Mouse (Mus musculus) intestine, postnatal 0 days (tissue): Measurements from ENCODE around the gene Hist1h2ae. TPM values are rescaled to one million over a fixed set of nuclear protein-coding genes. Genes with fewer than 3 reads are reported as not detected.
"Not testable (repeated sequence)": the region's sequence is repeated elsewhere in the genome, so short reads cannot be mapped to it uniquely, and the experiment has no call there.

Experiments
- ATAC-seq: fragments of 200-750 bp; cut with Nextera tagmentation; 2 replicates; pipeline ENCODE4 v1.8.0; 2017; ENCODE audit warnings: mild to moderate bottlenecking, moderate TSS enrichment, moderate library complexity
- H3K27ac ChIP-seq: fragments of 300-500 bp; sonication (generic); 2 replicates; pipeline ENCODE4 v1.5.1; 2014; ENCODE audit warnings: mild to moderate bottlenecking, low read depth, low read length, moderate library complexity
- H3K27me3 ChIP-seq: fragments of 300-500 bp; sonication (generic); replicated peaks from 2 replicates; pipeline ENCODE4 v1.6.1; 2014; ENCODE audit warnings: low read length, mixed read lengths; ENCODE audit not compliant: control insufficient read depth, insufficient read depth
- H3K36me3 ChIP-seq: fragments of 300-500 bp; sonication (generic); 2 replicates; pipeline ENCODE4 v1.6.1; 2014; ENCODE audit warnings: mild to moderate bottlenecking, moderate library complexity; ENCODE audit not compliant: control insufficient read depth, insufficient read depth
- H3K4me1 ChIP-seq: fragments of 300-500 bp; sonication (generic); replicated peaks from 2 replicates; pipeline ENCODE4 v1.6.1; 2014; ENCODE audit warnings: antibody characterized with exemption, low read length, mixed read lengths; ENCODE audit not compliant: control insufficient read depth, insufficient read depth
- H3K4me2 ChIP-seq: fragments of 300-500 bp; sonication (generic); replicated peaks from 2 replicates; pipeline ENCODE4 v1.6.1; 2014; ENCODE audit warnings: low read depth, mild to moderate bottlenecking, moderate library complexity
- H3K4me3 ChIP-seq: fragments of 300-500 bp; sonication (generic); 2 replicates; pipeline ENCODE4 v1.5.1; 2014; ENCODE audit warnings: low read depth, low read length
- H3K9ac ChIP-seq: fragments of 300-500 bp; sonication (generic); 2 replicates; pipeline ENCODE4 v1.6.1; 2014; ENCODE audit warnings: mild to moderate bottlenecking, low read depth, low read length
- H3K9me3 ChIP-seq: fragments of 300-500 bp; sonication (generic); 2 replicates; pipeline ENCODE4 v1.6.1; 2016; ENCODE audit warnings: mixed run types; ENCODE audit not compliant: control insufficient read depth
- CTCF ChIP-seq: sonication (generic); IDR thresholded peaks from 2 replicates; pipeline ENCODE4 v1.5.1; 2016; ENCODE audit warnings: low read depth, mild to moderate bottlenecking, control low read depth, antibody characterized with exemption, moderate library complexity
- WGBS: fragments of 180-500 bp; shearing (Covaris S2); extraction: QIAGEN DNeasy Blood & Tissue Kit; methylation state at CpG from one replicate; pipeline ENCODE4 v1.1.7; 2014; 5-methylcytosine and 5-hydroxymethylcytosine counted together
- polyA plus RNA-seq: library from polyadenylated mRNA; unstranded; fragments of >200 nt; fragmentation: Nextera tagmentation; extraction: Ambion mirVana; gene quantifications from 2 replicates; pipeline ENCODE4 v1.2.1, GENCODE M21; 2015

Hist1h2ae gene
- polyA plus RNA-seq, 1 experiment from 2014 or later: 24.0 TPM

DNA sequence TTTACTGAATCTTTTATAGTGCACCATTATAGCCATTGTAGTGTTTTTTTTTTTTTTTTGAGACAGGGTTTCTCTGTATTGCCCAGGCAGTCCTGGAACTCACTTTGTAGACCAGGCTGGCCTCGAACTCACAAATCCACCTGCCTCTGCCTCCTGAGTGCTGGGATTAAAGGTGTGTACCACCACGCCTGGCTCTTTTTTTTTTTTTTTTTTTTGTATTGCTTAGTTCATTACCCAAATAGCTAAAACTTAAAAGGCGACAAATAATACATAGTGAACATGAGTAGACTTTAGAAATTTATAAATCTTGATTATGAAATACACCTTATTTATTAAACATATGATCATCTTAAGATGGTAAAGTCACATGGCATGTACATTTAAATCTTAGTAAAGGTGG is 29.5 kb downstream of the Hist1h2ae start:
- Histone ChIP-seq H3K4me1 (no peaks in the 10 kb centered on the region; the same call in none of the 2 replicates), H3K4me2 (no peak overlapping the region), H3K27me3 (no peaks in the 10 kb centered on the region), H3K27ac (no peak overlapping the region), H3K9me3 (no peaks in the 10 kb centered on the region), H3K9ac (no peak overlapping the region), H3K36me3 (no peaks in the 10 kb centered on the region), H3K4me3 (no peak overlapping the region)
- 81% methylated on average over 3 of the region's 3 CpGs for WGBS
- ATAC-seq: no peak
- no peak for TF ChIP-seq CTCF

DNA sequence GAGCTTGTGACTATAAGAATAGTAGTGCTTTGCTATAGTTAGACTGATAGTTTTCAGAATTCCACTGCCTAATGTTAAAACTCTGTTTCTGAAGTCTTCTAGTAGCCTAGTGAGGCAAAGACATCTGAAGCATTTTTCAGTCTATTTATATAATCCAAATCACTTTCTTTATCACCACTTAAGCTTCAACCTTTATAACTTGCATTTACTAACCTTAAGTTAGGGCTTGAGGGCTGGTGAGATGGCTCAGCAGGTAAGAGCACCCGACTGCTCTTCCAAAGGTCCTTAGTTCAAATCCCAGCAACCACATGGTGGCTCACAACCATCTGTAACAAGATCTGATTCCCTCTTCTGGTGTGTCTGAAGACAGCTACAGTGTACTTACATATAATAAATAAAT is 31.2 kb downstream of the Hist1h2ae start:
- H3K9ac ChIP-seq, H3K4me3 ChIP-seq, H3K27me3 ChIP-seq, H3K9me3 ChIP-seq, ATAC-seq, H3K27ac ChIP-seq, H3K4me1 ChIP-seq, H3K36me3 ChIP-seq, H3K4me2 ChIP-seq: not testable (repeated sequence)
- 76% methylated on average over 1 of the region's 1 CpGs for WGBS

DNA sequence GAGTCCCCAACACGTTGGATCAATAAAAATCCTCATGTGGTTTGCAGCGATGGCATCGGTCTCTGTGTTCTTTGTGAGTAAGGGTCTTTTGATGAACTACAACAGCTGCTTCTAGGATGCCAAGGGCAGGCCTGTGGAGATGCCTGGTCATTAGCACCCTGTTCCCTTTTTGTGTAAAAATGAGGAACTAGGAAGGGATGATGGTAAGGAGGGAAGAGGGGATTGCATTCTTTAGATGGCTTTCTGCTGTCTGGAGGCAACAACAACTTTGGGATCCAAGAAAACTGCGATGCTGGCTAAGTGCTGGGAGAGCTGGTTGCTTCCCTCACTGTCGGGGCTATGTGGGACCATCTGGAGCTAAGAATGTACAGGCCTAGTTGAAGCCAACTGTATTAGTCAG is 32.8 kb downstream of the Hist1h2ae start:
- H3K4me1 ChIP-seq: peaks cover 3% of the 10 kb centered on the region
- no peaks in the 10 kb centered on the region for H3K36me3 ChIP-seq
- H3K27ac ChIP-seq: no peak overlapping the region
- WGBS: 67% methylated on average over 5 of the region's 5 CpGs
- H3K4me2 ChIP-seq: no peak overlapping the region
- no peaks in the 10 kb centered on the region for H3K27me3 ChIP-seq
- ATAC-seq: no peak
- TF ChIP-seq CTCF: no peak
- H3K4me3 ChIP-seq: no peak overlapping the region
- no peaks in the 10 kb centered on the region for H3K9me3 ChIP-seq
- H3K9ac ChIP-seq: no peak overlapping the region

DNA sequence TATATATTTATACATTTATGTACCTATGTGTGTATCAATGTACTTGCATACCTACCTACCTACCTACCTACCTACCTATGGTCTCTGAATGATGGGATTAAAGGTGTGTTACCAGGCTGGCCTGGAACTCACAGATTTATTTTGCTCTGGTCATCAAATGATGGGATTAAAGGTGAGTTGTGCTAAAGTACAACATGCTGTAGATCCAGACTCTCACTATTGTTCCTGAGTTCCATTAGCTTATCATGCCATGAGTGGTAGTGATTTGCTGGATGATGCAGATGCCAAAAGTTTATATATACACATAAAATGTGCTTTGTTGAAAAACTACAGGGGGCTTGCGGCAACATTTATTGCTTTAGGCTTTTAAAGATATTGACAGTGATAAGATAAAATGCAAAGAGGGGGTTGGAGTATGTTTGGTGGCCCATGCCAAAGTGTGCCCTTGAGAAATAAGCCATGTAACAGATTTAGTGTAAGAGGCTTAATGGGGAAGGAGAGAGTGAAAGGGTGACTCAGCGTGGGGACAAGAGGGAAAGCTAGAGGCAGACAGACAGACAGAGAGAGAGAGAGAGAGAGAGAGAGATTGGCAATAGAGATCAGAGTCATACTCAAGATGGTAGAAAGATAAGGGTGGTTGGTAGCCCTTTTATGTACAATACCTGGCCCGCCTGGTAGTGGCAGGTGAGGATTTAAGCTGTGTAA is 33.9 kb downstream of the Hist1h2ae start:
- no peak for ATAC-seq
- Histone ChIP-seq H3K4me3 (no peak overlapping the region), H3K9ac (no peak overlapping the region), H3K27ac (no peak overlapping the region), H3K4me2 (peak overlapping the region; percentile 82; the same call in 1 of the 2 replicates), H3K36me3 (no peaks in the 10 kb centered on the region), H3K9me3 (no peaks in the 10 kb centered on the region), H3K4me1 (peaks cover 3% of the 10 kb centered on the region; the same call in 1 of the 2 replicates), H3K27me3 (no peaks in the 10 kb centered on the region)
- 65% methylated on average over 3 of the region's 3 CpGs for WGBS
- TF ChIP-seq CTCF: no peak

DNA sequence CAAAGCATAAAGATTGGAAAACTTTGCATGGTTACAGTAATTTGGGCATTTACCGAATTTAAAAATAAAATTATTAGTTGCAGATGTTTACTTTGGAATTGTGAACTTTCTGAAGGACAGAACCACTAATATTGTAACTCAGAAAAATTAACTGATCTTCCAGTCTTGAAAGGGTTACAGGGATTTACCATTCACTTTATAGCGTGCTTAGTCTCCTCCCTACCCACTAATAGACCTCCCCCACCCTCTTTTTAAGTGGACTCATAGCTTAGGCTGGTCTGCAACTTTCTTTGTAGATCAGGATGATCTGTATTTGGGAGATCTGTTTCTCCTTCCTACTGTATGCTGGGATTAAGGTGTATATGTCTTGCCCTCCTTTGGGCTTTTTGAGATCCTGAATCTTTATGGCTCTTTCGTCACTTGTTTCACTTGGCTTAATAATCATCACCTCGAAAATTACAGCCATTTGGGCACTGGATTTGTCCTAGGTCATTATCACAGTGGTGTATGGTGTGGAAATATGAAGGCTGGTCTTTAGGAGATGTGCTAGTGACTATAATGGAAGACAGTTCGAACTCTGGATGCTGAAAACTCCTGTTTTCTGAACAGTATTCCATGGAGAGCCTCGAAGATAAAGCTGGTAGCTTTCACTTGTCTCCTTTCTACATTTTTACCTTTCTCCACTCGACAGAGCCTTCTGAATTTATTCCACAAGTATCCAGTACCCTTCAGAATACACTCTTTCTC is 34.8 kb downstream of the Hist1h2ae start:
- Histone ChIP-seq H3K4me1 (peaks cover 3% of the 10 kb centered on the region; the same call in 1 of the 2 replicates), H3K4me3 (peak overlapping the region; percentile 45), H3K4me2 (peak overlapping the region; percentile 82), H3K9ac (0 out of 2 replicates have a peak overlapping the region, but pooled peaks have one; percentile 22), H3K27me3 (no peaks in the 10 kb centered on the region), H3K27ac (no peak overlapping the region), H3K9me3 (no peaks in the 10 kb centered on the region), H3K36me3 (no peaks in the 10 kb centered on the region)
- no peak for TF ChIP-seq CTCF
- no peak for ATAC-seq
- 12% methylated on average over 7 of the region's 7 CpGs for WGBS

DNA sequence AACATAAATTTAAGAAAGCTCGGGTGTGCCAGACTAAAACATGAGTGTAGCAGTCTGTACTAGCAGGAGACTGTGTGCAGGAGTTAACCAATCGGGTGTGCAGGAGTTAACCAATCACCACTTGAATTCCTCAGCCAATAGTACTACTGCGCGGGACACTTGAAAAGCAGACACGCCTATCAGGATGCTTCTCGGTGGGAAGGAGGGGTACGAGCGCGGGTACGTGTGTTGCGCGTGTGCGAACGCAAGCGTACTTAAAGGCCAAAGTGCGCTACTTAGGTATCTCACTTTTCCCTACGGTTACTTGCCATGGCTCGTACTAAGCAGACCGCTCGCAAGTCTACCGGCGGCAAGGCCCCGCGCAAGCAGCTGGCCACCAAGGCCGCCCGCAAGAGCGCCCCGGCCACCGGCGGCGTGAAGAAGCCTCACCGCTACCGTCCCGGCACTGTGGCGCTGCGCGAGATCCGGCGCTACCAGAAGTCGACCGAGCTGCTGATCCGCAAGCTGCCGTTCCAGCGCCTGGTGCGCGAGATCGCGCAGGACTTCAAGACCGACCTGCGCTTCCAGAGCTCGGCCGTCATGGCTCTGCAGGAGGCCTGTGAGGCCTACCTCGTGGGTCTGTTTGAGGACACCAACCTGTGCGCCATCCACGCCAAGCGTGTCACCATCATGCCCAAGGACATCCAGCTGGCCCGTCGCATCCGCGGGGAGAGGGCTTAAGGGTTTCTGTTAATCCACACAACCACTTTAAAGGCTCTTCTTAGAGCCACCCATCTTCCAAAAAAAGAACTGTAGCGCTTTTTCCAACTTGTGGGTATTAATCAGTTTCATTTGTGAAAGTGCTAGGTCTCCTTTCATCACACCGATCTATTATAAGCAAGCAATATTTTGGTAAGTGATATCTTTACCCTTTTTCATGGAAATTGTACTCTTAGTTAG is 35.6 kb downstream of the Hist1h2ae start, which contains the start of gene Hist1h3g:
Gene Hist1h3g (plus strand): TSS at position 286 of the 939 bp plus-strand sequence.
- not testable (repeated sequence) for H3K27me3 ChIP-seq, H3K4me1 ChIP-seq, H3K9me3 ChIP-seq, H3K36me3 ChIP-seq
- Histone ChIP-seq H3K27ac (peak within 1 kb of the TSS; percentile 51), H3K9ac (peak within 1 kb of the TSS; percentile 43), H3K4me3 (peak within 1 kb of the TSS; percentile 45), H3K4me2 (peak within 1 kb of the TSS; percentile 82)
- peak; percentile 85 for ATAC-seq
- WGBS: under 1% methylated on average over 36 of the region's 62 CpGs
